Mouse (Mus musculus): ENCODE measurements at regions not wholly inside any gene's neighbourhood (a gene's known extent, or its start where the extent isn't known, plus 50 kb on each side); places are given as distances from the start of the nearest gene placed in this dataset.

DNA sequence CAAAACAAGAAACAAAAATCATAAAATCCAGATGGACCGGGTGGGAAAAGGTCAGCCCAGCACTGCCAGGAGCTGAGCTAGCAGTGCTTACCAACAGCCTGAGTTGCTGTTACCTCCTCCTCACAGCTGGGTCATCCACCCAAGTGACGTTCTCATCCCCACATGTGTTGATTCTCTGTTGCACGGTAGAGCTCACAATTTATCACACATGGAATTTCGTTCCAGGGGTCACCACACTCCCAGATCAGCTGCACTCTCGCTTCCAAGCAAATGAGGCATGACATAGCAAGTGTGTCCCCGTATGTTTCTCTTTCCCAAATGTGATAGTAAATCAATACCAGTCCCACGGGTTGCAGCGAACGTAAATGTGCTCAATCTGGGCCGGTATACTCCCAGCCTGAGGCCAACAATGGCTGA, 445.1 kb upstream of the Mctp2 start:
- WGBS: 61% methylated on average over 10 of the region's 10 CpGs
- Histone ChIP-seq H3K27ac (ENCODE audit: low read depth, low read length) (no peak overlapping the region), H3K9ac (ENCODE audit: low read depth, low read length) (no peak overlapping the region), H3K36me3 (ENCODE audit: control insufficient read depth, insufficient read depth) (no peaks in the 10 kb centered on the region), H3K4me3 (ENCODE audit: low read depth, low read length) (no peak overlapping the region), H3K27me3 (replicated peaks; ENCODE audit: control insufficient read depth, insufficient read depth, low read length) (no peaks in the 10 kb centered on the region), H3K9me3 (ENCODE audit: control insufficient read depth) (no peaks in the 10 kb centered on the region), H3K4me2 (replicated peaks; ENCODE audit: low read depth) (no peak overlapping the region), H3K4me1 (replicated peaks; ENCODE audit: control insufficient read depth, insufficient read depth, low read length) (no peaks in the 10 kb centered on the region)
- no peak for TF ChIP-seq CTCF (IDR thresholded peaks at IDR 0.05; ENCODE audit: low read depth)
- no peak for ATAC-seq

- no peak overlapping the region for H3K4me2 ChIP-seq (replicated peaks; ENCODE audit: low read depth)
- H3K4me1 ChIP-seq (replicated peaks; ENCODE audit: control insufficient read depth, insufficient read depth, low read length): no peaks in the 10 kb centered on the region
- ATAC-seq: no peak
- no peak overlapping the region for H3K4me3 ChIP-seq (ENCODE audit: low read depth, low read length)
- no peaks in the 10 kb centered on the region for H3K27me3 ChIP-seq (replicated peaks; ENCODE audit: control insufficient read depth, insufficient read depth, low read length)
- no peak for TF ChIP-seq CTCF (IDR thresholded peaks at IDR 0.05; ENCODE audit: low read depth)
- H3K36me3 ChIP-seq (ENCODE audit: control insufficient read depth, insufficient read depth): no peaks in the 10 kb centered on the region
- 48% methylated on average over 3 of the region's 3 CpGs for WGBS
- H3K27ac ChIP-seq (ENCODE audit: low read depth, low read length): no peak overlapping the region
- no peak overlapping the region for H3K9ac ChIP-seq (ENCODE audit: low read depth, low read length)
- H3K9me3 ChIP-seq (ENCODE audit: control insufficient read depth): no peaks in the 10 kb centered on the region
Observed at GRCm38 (mm10) chr7:72753053-72753559, 446.7 kb upstream of the Mctp2 start.

DNA sequence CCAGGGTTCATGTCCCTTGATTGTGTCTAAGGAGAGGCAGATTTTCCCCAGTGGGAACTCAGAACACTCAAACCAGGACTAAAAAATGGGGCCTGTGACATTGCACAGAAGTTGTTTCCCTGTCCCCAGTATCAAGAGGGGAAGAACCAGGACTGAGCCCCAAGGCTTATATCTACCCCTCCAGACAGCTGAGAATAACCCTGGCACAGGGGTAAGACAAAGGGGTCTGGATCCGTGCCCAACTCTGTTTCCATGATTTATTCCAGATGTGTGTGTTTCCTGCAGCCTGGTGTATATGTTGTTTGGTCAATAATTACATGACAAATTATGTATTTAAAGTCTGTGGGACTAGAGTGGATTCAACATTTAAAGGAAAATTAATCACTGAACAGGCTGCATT, 456.3 kb upstream of the Mctp2 start:
- Histone ChIP-seq H3K27me3 (replicated peaks; ENCODE audit: control insufficient read depth, insufficient read depth, low read length) (no peaks in the 10 kb centered on the region), H3K9ac (ENCODE audit: low read depth, low read length) (no peak overlapping the region), H3K27ac (ENCODE audit: low read depth, low read length) (no peak overlapping the region), H3K9me3 (ENCODE audit: control insufficient read depth) (no peaks in the 10 kb centered on the region), H3K4me1 (replicated peaks; ENCODE audit: control insufficient read depth, insufficient read depth, low read length) (no peaks in the 10 kb centered on the region), H3K4me2 (replicated peaks; ENCODE audit: low read depth) (no peak overlapping the region), H3K36me3 (ENCODE audit: control insufficient read depth, insufficient read depth) (no peaks in the 10 kb centered on the region), H3K4me3 (ENCODE audit: low read depth, low read length) (no peak overlapping the region)
- ATAC-seq: no peak
- TF ChIP-seq CTCF (IDR thresholded peaks at IDR 0.05; ENCODE audit: low read depth): no peak
- WGBS: 44% methylated on average over 1 of the region's 1 CpGs

- Histone ChIP-seq H3K36me3 (ENCODE audit: control insufficient read depth, insufficient read depth) (no peaks in the 10 kb centered on the region), H3K27me3 (replicated peaks; ENCODE audit: control insufficient read depth, insufficient read depth, low read length) (no peaks in the 10 kb centered on the region), H3K27ac (ENCODE audit: low read depth, low read length) (no peak overlapping the region), H3K4me3 (ENCODE audit: low read depth, low read length) (no peak overlapping the region), H3K4me1 (replicated peaks; ENCODE audit: control insufficient read depth, insufficient read depth, low read length) (no peaks in the 10 kb centered on the region), H3K4me2 (replicated peaks; ENCODE audit: low read depth) (no peak overlapping the region), H3K9ac (ENCODE audit: low read depth, low read length) (no peak overlapping the region), H3K9me3 (ENCODE audit: control insufficient read depth) (no peaks in the 10 kb centered on the region)
- no peak for TF ChIP-seq CTCF (IDR thresholded peaks at IDR 0.05; ENCODE audit: low read depth)
- 33% methylated on average over 4 of the region's 4 CpGs for WGBS
- ATAC-seq: no peak
Observed at GRCm38 (mm10) chr7:72768705-72769104, 462.3 kb upstream of the Mctp2 start.

DNA sequence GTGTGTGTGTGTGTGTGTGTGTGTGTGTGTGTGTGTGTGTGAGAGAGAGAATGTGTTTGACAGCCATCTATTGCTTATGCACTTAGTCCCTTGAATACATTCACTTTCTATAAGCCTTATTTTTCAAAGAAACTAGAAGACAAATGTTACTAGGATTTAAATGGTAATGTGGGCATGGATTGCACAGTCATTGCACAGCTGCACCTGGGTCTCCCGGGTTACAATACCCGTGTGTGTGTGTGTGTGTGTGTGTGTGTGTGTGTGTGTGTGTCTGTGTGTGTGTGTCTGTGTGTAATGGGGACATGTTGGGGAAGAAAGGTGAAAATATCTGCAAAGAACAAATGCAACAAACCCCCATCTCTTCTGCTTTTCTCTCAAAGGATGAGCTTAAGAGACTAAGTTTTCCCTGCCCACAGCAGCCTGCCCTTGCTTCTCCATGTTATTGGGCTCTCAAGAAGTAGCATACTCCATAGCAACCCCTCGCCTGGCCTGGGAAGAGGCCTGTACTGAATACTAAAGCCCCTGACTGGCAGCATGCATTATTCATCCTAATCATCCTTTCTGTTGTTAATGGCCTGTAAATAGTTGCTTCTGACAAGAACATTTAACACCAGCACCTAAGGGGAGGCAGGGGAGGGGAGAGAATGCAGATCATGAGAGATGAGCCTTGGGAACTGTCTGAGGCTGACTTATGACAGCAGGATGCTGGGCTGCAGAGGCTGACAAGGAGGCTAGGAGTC, 467.8 kb upstream of the Mctp2 start:
- no peak for ATAC-seq
- no peak overlapping the region for H3K4me2 ChIP-seq (replicated peaks; ENCODE audit: low read depth)
- H3K27me3 ChIP-seq (replicated peaks; ENCODE audit: control insufficient read depth, insufficient read depth, low read length): no peaks in the 10 kb centered on the region
- WGBS: 67% methylated on average over 3 of the region's 3 CpGs
- H3K4me1 ChIP-seq (replicated peaks; ENCODE audit: control insufficient read depth, insufficient read depth, low read length): no peaks in the 10 kb centered on the region
- H3K4me3 ChIP-seq (ENCODE audit: low read depth, low read length): no peak overlapping the region
- no peaks in the 10 kb centered on the region for H3K9me3 ChIP-seq (ENCODE audit: control insufficient read depth)
- H3K36me3 ChIP-seq (ENCODE audit: control insufficient read depth, insufficient read depth): no peaks in the 10 kb centered on the region
- TF ChIP-seq CTCF (IDR thresholded peaks at IDR 0.05; ENCODE audit: low read depth): no peak
- no peak overlapping the region for H3K27ac ChIP-seq (ENCODE audit: low read depth, low read length)
- no peak overlapping the region for H3K9ac ChIP-seq (ENCODE audit: low read depth, low read length)

DNA sequence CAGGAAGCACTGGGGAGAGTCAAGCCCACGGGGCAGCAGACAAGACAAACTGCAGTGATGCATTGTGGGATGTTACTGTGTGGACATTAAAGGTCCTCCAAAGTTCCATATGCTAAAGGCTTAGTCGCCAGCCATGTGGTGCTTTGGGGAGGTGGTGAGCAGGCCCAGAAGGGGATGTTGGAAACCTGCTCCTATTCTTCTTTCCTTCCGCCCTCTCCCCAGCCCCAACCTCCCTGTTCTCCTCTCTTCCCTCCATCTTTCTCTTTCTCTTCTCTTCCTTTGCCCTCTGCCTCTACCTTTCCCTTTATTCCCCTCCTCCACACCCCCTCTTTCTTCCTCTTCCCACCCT, 468.3 kb upstream of the Mctp2 start:
- Histone ChIP-seq H3K4me3 (ENCODE audit: low read depth, low read length) (no peak overlapping the region), H3K9ac (ENCODE audit: low read depth, low read length) (no peak overlapping the region), H3K27ac (ENCODE audit: low read depth, low read length) (no peak overlapping the region), H3K4me1 (replicated peaks; ENCODE audit: control insufficient read depth, insufficient read depth, low read length) (no peaks in the 10 kb centered on the region), H3K27me3 (replicated peaks; ENCODE audit: control insufficient read depth, insufficient read depth, low read length) (no peaks in the 10 kb centered on the region), H3K9me3 (ENCODE audit: control insufficient read depth) (no peaks in the 10 kb centered on the region), H3K36me3 (ENCODE audit: control insufficient read depth, insufficient read depth) (no peaks in the 10 kb centered on the region), H3K4me2 (replicated peaks; ENCODE audit: low read depth) (no peak overlapping the region)
- 29% methylated on average over 3 of the region's 3 CpGs for WGBS
- no peak for TF ChIP-seq CTCF (IDR thresholded peaks at IDR 0.05; ENCODE audit: low read depth)
- ATAC-seq: no peak
